Mouse (Mus musculus): ENCODE measurements around the gene Galnt18.

Gene Galnt18

DNA sequence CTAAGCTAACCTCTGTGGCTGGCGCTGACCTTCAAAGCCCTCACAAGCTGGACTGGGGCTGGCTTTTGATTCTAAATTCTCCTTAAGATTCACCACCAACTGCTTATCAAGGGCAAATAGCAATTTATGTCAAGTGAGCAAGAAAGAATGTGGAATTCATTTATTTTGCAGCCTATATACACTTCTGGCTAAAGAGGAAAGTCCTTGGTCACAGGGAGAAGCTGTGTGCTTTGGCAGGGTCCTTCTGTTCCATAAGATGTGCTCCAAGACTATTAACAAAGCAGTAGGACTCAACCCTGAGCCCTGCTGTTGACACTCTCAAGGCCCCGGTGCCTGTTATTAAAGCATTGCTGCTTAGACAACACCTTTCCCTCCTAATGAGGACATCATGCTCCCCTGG is 7.4 kb downstream of the Galnt18 start:
- DNase-seq (ENCODE audit: low read depth in 1 of 2, low spot score in 2 of 2) = no peak

GRCm38 (mm10) chr7:111771251-111771801 is 8.5 kb downstream of the Galnt18 start:
- no peak for DNase-seq (ENCODE audit: low read depth in 1 of 2, low spot score in 2 of 2)

DNA sequence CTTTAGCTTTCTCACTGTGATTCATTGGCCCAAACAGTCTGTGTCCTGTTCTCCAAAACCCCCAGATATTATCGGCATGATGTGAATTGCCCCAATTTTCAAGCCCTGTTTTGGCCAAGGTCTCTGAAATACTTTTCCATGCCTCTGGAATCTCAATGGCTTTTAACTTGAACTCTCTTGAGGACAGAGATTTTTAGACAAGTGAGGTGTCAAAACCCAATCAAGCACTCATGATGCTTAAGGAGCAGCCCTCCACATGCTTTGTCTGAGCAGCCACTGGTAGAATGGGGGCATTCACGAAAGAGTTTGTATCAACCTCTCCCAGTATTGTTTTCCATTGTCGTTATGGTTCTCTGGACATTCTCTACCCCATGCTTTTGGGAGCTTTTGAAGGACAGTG is 9.2 kb downstream of the Galnt18 start:
- no peak for DNase-seq (ENCODE audit: low read depth in 1 of 2, low spot score in 2 of 2)

- DNase-seq (ENCODE audit: low read depth in 1 of 2, low spot score in 2 of 2) = no peak
Measured at GRCm38 (mm10) chr7:111766145-111766767, 13.5 kb downstream of the Galnt18 start.

DNA sequence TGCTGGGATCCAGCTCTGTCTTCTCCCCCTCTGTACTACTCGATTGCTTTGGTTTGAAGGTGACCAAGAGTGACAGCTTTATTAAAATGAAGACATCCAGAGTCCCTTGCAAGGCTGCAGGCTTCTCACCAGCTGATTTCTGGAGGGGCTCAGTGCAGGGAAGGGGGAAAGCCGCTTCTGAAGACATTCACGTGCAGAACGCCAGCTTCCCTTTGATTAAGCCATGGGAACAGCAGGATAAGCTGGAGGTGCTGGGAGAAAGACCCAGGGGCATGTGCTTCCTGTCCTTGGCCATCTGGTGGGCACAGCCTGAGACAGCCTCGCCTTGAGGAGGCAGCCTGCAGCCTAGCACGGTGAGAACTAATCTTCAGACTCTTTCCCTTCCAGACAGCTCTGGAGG is 17.0 kb downstream of the Galnt18 start:
- no peak for DNase-seq (ENCODE audit: low read depth in 1 of 2, low spot score in 2 of 2)

GRCm38 (mm10) chr7:111748571-111749071 is 31.2 kb downstream of the Galnt18 start:
- DNase-seq (ENCODE audit: low read depth in 1 of 2, low spot score in 2 of 2) = no peak

DNA sequence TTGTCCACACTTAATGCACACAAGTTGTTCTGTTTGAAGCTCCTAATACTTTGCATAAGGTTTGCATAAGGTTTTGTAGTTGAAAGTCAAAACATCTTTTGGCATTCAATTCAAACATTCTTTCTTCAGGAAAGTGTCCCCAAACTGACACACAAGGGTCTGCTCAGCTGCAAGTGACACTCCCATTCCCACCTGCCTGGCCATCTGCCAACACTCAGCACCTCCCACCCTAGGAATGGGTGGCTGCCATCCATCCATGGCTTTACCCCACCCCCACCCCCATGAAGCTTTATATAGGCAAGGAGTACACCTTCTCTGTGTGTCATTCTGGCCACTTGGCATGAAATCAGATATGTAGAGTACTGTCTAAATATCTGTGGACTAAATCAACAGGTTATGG is 35.0 kb downstream of the Galnt18 start:
- no peak for DNase-seq (ENCODE audit: low read depth in 1 of 2, low spot score in 2 of 2)

DNA sequence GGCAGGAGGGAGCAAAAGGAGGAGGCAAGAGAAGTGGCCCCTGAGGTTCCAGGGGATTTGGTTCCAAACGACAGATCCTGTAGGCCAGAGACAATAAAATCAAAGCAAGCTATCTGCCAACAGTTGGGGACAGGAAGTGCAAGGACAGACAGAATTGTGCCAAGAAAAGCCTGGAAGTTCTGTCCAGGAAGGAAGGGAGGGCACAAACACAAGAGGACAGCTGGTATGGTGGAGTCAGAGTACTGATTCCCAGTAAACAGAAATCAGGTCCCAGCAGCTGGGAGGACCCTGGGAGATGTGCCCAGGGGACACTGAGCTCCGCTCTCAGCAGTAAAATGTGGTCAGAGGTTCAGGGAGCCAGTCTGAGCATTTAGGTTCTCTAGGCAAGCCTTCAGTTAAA is 38.2 kb downstream of the Galnt18 start:
- no peak for DNase-seq (ENCODE audit: low read depth in 1 of 2, low spot score in 2 of 2)

- no peak for DNase-seq (ENCODE audit: low read depth in 1 of 2, low spot score in 2 of 2)
Measured at GRCm38 (mm10) chr7:111740091-111740490, 39.7 kb downstream of the Galnt18 start.

DNA sequence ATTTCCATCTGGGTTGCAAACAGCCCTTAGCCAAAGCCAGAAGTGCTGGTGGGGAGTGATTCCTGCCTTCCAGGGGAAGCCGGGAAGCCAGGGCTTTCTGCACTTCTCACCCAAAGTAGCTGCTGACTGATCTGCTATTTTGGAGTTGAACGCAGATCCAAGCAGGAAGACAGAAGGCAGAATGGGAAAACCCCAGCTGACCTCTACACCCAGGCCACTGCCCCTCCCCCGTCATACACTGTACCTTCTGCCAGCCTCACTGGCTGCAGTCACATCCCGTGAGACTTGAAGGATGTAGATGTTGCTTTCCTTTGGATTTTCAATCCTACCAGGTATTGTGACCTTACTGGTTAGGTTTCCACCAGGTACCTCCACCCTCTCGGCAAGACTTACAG is 40.4 kb downstream of the Galnt18 start:
- no peak for DNase-seq (ENCODE audit: low read depth in 1 of 2, low spot score in 2 of 2)

DNA sequence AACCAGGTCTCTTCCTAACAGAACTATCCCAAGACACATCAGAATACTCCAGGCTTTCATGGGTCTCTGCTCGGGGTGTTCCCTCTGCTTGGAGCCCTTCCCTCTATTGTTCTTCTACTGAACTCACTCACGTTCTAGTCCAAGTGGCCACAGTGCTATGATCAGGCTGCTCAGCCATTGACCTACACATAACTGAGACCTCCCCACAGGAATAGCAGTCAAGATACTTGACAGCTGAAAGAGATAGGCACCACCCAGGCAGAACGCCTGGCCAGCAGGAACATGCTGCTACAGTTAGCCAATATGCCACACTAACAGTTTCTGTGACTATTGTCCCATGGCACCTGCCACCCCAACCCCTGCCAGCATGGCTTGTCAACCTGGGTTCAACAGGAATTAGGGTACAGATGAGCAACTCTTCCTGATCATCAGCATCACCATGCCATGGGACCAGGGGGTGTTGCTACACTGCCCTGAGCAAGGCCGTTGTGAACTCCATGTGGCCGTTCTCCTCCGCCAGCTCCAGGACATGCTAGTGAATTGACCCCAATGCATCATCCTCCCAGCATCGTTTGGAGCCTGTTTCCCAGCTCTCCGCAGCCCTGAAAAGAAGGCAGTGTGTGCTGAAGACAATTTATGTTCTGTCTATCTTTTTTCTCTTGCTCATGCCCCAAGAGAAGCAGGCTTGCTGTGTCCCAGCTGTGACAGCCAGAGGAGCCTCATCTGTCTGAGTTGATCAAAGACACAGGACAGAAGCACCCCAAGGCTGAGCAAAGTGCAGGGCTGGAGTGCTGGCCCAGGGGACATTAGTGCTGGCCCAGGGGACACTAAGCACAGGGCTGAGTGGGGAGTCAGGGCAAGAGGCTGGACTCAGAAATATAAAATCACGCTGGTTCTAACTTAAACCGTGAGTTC is 41.1 kb downstream of the Galnt18 start:
- DNase-seq (ENCODE audit: low read depth in 1 of 2, low spot score in 2 of 2) = no peak

GRCm38 (mm10) chr7:111737426-111737825 is 42.4 kb downstream of the Galnt18 start:
- DNase-seq (ENCODE audit: low read depth in 1 of 2, low spot score in 2 of 2) = no peak

DNA sequence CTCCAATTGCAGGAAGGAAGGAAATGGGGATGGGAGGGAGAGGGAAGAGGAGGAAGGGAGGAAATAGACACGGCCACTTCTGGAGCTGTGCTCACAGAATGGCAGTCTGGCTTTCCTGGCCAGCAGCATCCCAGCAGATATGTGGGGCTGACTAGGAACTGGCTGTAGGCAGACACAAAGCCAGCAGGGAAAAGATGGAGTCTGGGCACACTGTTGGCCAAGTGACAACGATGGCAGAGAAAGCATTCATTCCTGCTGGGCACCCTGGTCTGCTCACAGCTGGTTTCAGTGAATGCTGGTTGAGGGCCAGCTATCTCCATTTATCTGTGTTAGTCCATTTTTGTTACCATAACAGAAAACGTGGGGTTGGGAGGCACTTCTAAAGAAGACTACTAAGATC is 43.4 kb downstream of the Galnt18 start:
- DNase-seq (ENCODE audit: low read depth in 1 of 2, low spot score in 2 of 2) = no peak

DNA sequence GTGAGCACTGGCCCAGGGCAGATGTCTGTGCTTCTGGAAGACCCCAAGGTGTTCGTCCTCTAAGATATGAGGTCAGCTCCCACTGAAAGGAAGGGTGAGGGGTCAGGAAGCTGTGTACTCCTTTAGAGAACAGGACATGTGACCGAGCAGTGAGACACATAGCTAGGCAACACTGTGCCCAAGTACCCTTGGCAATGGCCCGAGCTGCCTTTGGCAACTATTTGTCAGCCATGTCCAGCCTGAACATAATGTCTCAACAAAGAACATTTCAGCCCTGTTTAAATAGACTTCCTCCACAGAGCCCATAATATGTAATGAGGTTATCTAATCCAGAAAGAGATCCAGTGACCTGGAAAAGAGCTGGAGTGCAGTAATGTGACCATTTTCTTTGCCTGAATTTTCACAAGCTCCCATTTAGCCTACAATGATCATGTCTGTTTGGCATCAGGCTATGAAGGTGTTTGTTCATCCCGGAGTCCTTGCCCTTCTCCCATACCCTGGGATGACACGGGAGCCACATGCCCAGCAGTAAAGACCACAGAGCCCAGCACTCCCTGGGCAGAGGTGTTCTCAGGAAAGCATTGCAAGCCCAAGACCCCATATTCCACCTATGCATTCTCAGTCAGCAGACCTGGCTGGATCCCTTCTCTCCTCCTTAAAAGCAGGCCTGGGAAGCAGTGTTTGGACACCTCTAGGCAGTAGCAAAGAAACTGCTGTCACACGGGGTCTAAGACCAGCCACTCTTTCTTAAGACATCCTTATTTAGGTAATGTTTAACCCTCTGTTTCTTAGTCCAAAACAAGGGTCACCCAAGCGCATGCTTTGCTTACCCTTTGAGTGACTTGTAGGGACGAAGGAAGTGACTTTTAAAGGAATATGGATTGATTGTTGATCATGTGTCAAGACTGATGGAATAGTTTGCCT is 49.2 kb downstream of the Galnt18 start:
- DNase-seq (ENCODE audit: low read depth in 1 of 2, low spot score in 2 of 2) = no peak

DNA sequence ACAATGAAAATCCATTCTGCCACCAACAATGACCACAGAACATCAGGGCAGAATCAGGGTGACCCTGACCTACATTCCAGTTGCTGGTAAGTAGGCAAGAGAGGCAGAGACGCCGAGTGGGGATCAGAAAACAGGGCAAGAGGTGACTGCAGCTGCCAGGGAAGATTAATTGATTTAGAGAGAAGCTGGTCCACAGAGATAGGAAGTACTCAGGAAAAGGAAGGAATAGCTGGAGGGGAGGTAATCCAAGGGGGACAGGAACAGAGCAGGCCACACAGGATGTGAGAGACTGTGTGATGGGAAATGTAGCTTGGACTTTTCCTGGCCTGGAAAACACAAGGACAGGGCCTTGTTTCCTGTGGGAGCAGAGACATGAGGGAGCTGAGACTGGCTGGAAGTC is 52.8 kb downstream of the Galnt18 start:
- DNase-seq (ENCODE audit: low read depth in 1 of 2, low spot score in 2 of 2) = no peak

DNA sequence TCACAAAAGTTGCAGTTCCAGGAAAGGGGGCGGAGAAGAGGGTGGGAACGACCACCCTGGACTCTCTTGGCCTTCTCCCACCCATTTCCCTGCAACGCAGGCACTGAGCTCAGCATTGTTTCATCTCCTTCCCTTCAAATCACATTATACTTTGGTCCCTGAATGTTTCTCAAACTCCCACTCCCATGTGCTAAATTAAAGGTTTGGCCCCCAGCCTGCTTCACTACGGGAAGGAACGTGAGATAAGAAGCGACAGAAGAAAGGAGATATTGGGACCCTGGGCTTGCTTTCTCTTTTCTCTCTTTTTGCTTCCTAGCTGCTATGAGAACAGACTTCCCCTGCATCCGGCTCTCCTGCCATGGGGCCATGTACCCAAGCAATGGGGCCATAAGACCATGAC is 55.0 kb downstream of the Galnt18 start:
- no peak for DNase-seq (ENCODE audit: low read depth in 1 of 2, low spot score in 2 of 2)

GRCm38 (mm10) chr7:111724004-111724403 is 55.8 kb downstream of the Galnt18 start:
- no peak for DNase-seq (ENCODE audit: low read depth in 1 of 2, low spot score in 2 of 2)

DNA sequence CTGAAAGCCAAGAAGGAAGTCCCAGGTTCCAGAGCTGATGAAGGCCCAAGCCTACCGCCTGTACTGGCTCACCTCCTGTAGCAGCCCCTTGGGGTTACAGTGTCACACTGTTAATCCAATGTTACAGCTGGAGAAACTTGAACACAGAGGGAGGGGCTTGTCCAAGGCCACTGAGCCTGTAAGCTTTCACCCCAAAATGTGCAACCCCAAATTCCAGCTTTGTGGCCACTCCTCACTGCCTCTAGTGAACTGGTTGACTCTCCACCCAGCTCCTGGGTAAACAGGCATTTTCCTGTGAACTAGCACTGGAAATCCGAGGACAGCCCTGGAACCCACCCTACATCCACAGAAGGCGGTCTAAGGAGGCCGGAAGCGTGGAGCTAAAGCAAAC is 58.5 kb downstream of the Galnt18 start:
- DNase-seq (ENCODE audit: low read depth in 1 of 2, low spot score in 2 of 2) = no peak

DNA sequence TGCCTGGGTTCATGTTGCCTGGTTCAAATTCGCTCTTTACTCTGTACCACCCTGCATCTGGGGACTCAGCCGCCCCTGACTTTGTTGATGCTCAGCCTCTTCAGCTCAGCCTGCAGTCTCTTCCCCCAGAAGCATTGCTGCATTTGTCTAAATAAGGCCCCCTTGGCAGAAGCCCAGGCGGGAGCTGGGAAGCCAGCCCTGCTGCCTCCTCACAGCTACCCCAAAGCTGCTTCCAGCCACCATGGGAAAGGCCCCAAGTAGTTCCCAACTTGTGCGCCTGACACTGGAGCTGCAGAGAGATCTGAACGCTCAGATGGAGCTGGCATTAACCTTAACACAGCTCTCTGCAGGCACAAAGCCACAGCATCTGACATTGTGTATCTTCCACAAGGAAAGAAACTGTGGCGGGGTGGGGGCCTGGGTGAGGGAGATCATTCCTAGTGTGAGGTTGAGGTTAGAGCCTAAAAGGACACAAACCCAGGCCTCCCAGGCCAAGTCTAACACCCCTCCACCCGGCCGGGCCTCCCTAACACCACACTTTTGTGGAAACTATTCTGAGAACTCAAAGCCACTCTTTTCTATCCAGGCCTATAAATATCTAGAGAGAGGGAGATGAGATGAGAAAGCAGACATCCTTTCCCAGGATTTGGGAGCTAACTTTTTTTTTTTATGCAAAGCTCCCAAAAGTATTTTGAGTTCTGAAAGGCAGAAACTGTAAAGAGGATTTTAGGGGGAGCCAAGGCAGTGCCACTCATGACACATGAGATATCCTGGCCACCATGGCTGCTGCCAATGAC is 59.1 kb downstream of the Galnt18 start:
- DNase-seq (ENCODE audit: low read depth in 1 of 2, low spot score in 2 of 2) = no peak

DNA sequence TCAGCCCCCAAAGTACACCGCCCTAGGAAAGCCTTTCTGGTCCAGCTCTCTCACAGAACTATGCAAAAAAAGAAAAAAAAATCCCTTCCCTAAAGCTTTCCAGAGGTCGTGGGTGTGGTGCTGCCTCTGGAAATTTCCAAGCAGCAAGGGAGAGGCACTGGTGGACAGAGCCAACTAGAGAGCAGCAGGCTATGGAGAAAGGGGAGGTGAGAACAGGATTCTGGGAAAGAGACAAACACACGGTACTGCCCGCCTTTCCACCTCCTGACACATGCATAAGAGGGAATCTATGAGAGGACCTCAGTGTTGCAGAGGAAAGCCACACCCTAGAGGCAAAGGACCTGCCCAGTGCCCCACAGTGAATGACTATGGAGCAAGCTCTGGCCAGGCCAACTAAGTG is 60.9 kb downstream of the Galnt18 start:
- DNase-seq (ENCODE audit: low read depth in 1 of 2, low spot score in 2 of 2) = no peak
